ENCODE assay signal across 7 mouse cellular contexts in the genomic region with DNA sequence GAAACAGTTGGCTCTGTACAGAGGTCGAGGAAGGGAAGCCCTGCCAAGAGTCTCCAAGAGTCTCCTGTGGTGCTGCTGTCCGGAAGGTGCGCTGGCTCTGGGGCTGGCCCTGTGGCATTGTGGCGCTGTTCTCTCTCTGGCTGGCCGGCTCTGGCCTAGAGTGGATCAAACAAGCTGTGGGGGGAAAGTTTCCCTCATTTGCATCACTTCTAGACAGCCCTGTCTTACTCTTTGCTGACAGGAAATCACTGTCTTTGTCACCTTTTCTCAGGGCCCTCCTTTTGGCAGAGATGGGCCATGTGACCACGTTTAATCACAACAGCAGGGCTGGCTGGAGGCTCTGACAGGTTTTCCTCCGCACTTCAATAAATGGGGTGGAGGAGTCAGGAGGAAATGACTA.
DNase-seq lines count a peak whose midpoint lies in the region; ATAC-seq lines count a peak whose summit lies in the region.

No protein-coding gene starts in this region.

- no peak overlapping the region for H3K9ac ChIP-seq in heart, embryonic 11.5 days (ENCODE audit: low read depth, low read length)
- no peak overlapping the region for H3K9ac ChIP-seq in midbrain, embryonic 15.5 days

- no peaks in the 10 kb centered on the region for H3K36me3 ChIP-seq in heart, embryonic 11.5 days (ENCODE audit: control insufficient read depth, insufficient read depth, low read length)
- H3K36me3 ChIP-seq in midbrain, embryonic 15.5 days (replicated peaks), result no peaks in the 10 kb centered on the region

- H3K4me1 ChIP-seq in heart, embryonic 11.5 days (ENCODE audit: control insufficient read depth, insufficient read depth, low read length), result peaks cover 4% of the 10 kb centered on the region; the same call in 1 of the 2 replicates
- H3K4me1 ChIP-seq in midbrain, embryonic 15.5 days, result peaks cover 28% of the 10 kb centered on the region

- H3K4me3 ChIP-seq in heart, embryonic 11.5 days (ENCODE audit: low read depth, low read length), result no peak overlapping the region
- no peak overlapping the region for H3K4me3 ChIP-seq in midbrain, embryonic 15.5 days

- no peaks in the 10 kb centered on the region for H3K27me3 ChIP-seq in heart, embryonic 11.5 days (ENCODE audit: control insufficient read depth, insufficient read depth, low read length)
- no peaks in the 10 kb centered on the region for H3K27me3 ChIP-seq in midbrain, embryonic 15.5 days (replicated peaks)

- H3K4me2 ChIP-seq in heart, embryonic 11.5 days, result peak overlapping the region; percentile 5
- H3K4me2 ChIP-seq in midbrain, embryonic 15.5 days, result peak overlapping the region; percentile 3; the same call in 1 of the 2 replicates

- ATAC-seq in heart, embryonic 11.5 days (replicated peaks; ENCODE audit: insufficient number of reproducible peaks, low FRiP score, low TSS enrichment), result peak; percentile 39; the same call in 1 of the 2 replicates
- ATAC-seq in midbrain, embryonic 15.5 days (replicated peaks), result peak; percentile 84

- H3K27ac ChIP-seq in heart, embryonic 11.5 days (ENCODE audit: low read depth, low read length), result peak overlapping the region; percentile 60
- H3K27ac ChIP-seq in midbrain, embryonic 15.5 days, result peak overlapping the region; percentile 55

- WGBS in heart, embryonic 11.5 days (ENCODE audit: insufficient replicate concordance), result 8% methylated on average over 7 of the region's 7 CpGs
- 7% methylated on average over 7 of the region's 7 CpGs for WGBS in midbrain, embryonic 15.5 days

- no peaks in the 10 kb centered on the region for H3K9me3 ChIP-seq in heart, embryonic 11.5 days (replicated peaks; ENCODE audit: control insufficient read depth, low read length)
- no peaks in the 10 kb centered on the region for H3K9me3 ChIP-seq in midbrain, embryonic 15.5 days

- DNase-seq in CD4-positive helper T cell, adult 2 months (ENCODE audit: low read depth, low spot score), result peak; percentile 50
- DNase-seq in Muller cell, postnatal 12 days (ENCODE audit: inconsistent ontology term), result peak; percentile 77
- peak; percentile 89 for DNase-seq in embryo, embryonic 10.5 days (ENCODE audit: low spot score)
- peak; percentile 18 for DNase-seq in kidney, adult 9 months
- no peak for DNase-seq in urinary bladder, postnatal 25 days (ENCODE audit: low spot score)
